Mouse (Mus musculus): ENCODE data around the gene Aldh1b1.

The Aldh1b1 gene

DNA sequence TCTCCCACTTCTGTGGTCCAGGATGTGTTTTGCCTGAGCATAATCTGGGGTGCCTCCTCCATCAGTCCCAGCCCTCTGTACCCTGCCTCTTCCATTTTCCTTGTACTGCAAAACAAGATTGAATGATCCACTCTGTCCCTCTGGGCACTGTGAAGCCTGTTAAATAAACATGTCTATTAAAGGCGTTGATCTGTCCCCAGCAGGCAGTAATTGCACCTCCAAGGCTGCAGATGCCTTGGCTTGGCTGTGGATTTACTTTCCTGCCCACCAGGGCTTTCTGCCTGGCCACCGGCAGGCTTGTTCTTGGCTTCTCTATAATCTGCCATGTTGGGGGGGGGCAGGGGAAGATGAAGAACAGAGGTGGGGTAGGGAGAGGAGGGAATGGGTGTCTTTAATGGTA is 12.9 kb upstream of the Aldh1b1 start:
- no peak for DNase-seq

DNA sequence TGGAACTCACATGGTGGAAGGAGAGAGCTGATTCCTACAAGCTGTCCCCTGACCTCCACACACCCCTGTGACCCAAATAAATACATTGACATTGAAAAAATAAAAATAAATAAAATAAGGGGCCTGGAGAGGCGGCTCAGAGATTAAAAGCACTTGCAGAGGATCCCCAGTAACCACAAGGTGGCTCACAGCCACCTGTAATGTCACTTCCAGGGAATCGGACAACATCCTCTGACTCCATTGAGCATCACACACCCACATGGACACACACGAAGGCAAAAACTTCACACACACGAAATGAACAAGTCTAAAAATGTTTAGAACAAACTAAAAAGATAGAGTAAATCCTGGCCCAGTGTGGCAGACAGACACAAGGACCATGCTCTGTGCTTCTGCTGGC is 12.1 kb upstream of the Aldh1b1 start:
- no peak for DNase-seq

DNA sequence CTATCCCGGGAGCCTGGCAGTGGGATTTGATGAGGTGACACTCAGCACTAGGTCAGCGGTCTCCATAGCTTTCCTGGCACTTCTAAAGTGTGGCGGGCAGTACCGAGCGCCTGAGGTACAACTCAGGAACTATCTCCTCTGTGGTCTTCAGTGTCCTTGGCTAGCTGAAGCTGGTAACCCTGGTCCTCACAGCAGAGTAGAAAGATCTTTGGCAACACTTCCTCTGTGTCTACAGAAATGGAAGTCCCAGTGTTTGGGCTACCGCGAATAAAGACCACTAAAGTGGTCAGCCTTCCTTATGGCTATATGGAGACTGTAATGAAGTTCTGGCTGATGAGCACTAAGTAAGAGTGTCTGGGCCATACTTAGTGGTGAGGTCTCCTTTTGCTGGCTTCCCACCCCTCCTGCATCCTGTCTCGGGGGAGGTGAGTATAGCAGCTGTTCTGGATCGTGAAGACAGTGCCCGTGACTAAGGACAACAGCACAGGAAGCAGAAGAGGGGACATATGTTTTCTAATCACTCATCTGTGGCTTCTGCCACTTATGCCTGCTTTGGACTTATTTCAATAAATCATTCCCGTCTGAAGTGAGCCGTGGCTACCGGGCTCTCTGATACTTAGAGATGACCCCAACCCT is 10.3 kb upstream of the Aldh1b1 start:
- no peak for DNase-seq

DNA sequence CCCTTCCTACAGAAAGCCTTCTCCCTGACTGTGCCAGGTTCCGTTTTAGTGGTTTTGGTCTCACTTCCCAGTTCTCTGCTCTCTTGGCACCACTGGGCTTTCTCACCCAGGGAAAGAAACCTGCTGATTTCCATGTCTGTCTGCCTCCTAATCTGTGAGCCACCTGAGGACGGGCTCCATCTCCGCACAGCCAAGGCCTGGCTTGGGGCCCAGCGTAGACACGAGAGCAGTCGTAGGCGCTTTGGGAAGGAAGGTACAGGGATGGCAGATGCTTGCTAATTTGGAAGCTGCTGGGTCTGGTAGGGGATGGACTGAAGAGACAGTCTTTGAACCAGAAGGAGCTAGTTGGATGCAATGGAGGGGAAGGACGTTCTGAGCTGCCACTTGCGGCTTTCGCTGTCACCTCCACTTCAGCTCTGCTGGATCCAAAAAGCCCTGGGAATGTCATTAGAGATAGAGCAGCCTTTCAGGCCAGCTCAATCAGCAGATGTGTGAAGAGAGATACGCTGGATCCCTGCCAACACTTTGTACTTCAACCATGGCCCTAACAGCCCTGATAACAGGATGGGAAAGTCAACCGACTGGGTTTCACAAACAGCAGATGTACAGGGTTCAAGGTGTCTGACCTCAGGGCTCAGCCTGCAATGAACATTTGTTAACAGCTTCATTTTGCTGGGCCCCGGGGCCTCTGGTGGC is 9.4 kb upstream of the Aldh1b1 start:
- DNase-seq = peak; percentile 92

DNA sequence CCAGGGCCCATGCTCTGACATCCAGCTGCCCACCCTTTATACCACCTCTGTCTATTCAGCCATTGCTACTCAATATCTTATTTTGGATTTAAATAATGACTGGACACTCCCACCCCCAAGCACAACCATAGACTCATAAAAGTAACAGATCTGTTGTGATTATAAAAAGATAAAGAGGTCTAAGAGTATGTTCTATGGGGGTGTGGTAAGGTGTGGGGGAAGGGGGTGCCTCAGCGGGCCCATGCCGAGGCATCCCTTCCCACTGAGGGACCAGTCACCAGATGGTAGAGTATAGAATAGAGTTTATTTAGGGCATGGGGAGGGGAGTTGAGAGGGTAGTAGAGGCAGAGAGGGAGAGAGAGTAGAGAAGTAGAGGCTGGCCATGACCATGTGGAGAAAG is 8.8 kb upstream of the Aldh1b1 start:
- no peak for DNase-seq

DNA sequence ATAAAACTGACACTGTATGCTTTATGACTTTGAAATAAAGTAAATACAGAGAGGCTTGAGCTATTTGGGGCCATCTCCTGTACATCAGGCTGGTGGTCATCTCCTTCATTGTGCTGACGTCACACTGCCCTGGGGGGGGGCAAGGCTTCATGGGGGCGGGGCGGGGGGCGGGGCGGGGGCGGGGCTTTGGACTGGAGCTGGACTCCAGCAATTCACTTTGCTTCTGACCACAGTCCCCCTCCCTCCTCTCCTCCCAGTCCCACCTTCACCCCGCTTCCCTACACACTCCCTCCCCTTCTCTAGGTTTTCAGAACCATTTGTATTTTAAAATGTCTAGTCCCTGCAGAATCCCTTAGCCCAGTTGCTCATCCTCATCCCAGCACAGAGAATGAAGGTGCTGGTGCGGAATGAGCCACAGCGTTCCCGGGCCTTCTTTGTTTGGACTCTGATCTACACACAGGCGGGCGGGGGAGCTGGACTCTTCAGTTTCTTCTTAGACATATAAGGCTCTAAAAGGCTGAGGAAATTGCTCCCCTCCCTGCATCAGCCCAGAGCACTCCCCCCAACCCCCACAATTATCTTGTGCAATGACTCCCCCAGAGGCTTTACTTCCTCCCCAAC is 3.5 kb upstream of the Aldh1b1 start:
- DNase-seq = no peak

DNA sequence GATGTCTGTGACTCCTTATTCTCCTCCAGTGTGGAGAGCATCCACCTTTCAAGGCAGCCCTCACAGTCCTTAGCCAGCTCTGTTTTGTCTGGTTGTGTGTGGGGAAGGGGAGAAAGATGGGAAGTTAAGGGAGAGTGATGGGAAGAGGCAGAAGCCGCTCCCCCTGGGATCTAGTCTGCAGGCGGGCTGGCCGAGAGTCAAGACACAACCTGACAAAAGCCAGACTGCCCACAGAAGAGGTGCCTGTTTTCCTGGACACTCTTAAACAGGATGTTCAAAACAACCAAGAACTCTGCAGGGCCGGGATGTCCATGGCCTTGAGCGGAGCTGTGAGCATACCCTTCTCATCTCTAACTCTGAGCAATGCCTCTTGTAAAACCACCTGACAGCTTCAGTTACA is 2.1 kb upstream of the Aldh1b1 start:
- no peak for DNase-seq

DNA sequence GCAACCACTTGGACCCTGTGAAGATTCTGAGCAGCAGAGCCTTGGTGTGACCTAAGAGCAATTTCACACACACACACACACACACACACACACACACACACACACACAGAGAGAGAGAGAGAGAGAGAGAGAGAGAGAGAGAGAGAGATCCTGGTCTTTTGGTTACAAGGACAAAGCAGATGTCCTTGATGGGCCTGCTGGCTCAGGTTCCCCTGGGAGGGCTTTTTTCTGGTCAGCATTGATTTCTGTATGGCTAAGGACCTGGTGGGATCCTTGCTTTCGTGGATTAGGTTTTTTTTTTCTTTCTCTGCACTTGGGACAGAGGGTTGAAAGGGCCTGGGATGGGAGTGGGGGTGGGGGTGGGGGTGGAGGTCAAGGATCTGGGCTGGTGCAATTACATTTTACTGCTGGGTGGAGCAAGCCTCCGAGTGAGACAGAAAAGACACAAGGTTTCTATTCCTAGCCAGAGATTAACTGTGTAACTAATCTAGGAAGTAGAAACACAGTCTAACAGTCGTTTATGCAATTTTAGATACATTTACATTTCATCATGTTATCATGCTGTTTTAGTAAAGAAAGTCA is 1.2 kb downstream of the Aldh1b1 start:
- no peak for DNase-seq

DNA sequence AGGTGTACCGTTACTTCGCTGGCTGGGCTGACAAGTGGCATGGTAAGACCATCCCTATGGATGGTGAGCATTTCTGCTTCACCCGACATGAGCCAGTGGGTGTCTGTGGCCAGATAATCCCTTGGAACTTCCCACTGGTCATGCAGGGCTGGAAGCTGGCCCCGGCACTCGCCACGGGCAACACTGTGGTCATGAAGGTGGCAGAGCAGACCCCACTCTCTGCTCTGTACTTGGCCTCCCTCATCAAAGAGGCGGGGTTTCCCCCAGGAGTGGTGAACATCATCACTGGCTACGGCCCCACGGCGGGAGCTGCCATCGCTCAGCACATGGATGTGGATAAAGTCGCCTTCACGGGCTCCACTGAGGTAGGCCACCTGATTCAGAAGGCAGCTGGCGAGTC is 4.1 kb downstream of the Aldh1b1 start:
- DNase-seq = peak; percentile 91

DNA sequence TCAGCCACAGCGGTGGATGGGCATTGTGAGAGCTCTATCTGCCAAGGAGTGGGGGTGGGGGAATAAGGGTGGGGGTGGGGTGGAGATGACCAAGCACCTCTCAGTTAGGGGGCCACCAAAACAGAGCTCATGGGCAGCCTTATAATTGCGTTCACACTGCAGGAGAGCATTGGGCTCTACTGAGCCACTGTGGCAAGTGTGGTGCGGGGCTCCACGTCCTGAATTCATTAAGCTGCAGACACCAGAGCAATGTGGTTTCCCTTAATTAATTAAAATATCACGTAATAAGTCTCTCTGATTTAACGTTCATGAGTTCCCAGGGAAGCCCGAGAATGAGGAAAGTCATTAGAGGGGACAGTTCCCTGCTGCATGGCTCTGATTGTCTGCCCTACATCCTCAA is 9.2 kb downstream of the Aldh1b1 start:
- DNase-seq = no peak

DNA sequence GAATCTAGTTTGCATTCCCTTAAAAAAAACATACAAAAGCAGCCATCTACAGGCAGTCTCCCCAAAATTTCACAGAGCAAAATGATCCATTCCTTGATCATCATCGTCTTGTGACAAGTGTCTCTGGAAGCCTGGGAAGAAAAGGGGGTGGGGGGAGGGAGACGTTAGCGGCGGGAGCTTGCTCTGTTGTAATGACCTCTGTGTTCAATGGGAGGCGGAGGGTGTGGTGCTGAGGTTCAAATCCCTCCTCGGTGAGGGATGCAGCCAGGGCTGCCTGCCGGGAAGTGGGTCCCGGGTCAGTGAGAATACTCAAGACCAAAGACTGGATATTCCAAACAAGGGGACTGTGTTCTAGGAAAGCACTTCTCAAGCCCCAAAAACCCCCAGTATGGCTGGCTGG is 12.4 kb downstream of the Aldh1b1 start:
- DNase-seq = no peak

DNA sequence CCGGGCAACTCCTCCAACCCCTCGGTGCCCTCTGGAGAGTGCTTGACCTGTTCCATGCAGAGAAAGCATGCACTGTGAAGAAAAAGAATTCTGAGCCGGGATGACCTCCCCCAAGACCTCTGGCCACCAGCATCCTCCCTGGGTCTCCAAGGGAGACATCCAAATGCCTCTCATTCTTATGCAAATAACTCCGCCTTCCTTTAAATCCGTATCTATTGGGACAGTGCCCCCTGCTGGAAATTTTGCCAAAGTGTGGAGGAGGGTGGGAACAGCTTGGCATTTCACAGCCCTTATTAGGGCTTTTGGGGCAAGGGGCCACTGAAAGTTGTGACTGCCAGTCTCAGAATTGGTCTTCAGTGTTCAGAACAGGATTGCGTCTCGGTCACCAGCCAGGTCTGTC is 16.7 kb downstream of the Aldh1b1 start:
- DNase-seq = no peak

DNA sequence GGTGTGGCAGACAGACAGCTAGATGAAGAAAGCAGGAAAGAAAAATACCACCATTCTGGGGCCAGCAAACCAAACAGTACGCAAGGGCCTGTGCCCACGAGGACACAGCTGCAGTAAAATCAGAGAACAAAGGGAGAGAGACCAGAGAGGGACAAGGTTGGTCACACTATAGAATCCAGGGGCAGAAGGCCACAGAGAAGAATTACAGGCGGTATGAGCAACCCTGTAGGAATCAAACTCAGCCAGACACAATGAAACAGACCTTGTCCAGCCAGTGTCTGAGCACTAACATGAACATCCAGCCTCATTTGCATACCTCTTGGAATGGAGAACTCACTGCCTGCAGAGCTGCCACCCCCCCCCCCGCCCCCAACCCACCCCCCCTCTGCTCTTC is 20.0 kb downstream of the Aldh1b1 start:
- no peak for DNase-seq

DNA sequence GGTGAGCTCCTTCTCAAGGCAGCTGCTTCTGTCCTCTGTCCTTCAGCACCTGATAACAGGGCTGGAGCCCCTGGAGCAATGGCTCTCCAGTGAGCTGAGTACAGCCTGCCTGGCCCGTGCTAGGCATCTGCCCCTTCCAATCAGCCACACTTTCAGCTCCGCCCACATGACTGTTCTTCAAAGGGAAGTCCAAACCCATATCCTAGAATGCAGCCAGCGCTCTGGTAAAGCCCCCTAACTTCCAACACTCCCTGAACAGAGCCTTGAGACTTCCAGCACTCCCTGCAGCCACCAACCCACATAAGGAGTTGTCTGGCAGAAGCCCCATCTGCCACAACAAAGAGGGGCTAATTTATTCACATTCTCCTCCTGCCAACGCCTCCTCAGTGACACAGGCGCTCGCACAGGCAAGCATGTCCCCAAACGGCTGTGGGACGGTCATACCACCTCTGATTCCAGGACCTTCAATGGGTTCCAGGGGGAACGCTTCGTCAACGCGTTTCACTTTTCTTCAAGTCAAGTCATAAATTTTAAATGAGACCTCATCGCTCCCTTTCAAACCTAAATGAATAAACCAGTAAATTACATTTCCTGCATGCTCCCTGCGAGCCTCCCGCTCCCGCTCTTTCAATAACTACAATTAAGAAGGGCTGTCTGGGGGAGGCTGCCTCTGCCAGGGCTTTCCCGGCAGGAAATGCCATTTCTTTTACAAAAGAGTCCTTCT is 20.5 kb downstream of the Aldh1b1 start:
- DNase-seq = peak; percentile 92

DNA sequence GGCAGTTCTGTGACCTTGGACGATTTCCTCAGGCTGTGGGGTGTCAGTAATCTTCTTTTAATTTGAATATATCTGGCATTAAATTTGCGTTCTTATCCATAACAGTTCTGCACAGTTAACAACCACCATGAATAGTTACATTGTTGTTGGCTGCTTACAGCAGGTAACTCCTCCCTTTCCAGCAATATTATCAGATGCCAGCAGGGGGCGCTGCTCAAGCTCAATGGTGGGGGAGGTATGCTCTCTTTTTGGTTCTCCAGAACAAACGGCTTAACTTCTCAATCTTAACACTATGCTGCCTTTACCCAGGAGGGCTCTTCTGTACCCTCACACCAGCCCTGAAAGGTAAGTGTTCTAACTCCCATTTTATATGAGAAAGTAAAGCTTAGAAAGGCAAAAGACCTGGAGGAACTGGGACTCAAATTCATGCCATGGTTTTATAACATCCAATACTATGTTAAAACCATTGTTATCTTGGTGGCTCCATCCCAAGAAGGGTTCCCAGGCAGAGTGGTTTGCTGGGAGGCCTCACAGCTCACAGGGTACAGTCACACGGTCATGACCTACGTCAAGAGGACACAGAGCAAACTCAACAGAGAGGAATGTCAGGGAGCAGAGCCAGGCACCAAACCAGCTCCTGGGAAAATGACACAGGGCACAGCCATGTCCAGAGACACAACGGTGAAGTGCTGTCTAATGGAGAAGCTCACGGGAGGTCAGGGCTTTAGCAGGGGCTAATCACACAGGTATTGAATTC is 21.4 kb downstream of the Aldh1b1 start:
- peak; percentile 93 for DNase-seq

DNA sequence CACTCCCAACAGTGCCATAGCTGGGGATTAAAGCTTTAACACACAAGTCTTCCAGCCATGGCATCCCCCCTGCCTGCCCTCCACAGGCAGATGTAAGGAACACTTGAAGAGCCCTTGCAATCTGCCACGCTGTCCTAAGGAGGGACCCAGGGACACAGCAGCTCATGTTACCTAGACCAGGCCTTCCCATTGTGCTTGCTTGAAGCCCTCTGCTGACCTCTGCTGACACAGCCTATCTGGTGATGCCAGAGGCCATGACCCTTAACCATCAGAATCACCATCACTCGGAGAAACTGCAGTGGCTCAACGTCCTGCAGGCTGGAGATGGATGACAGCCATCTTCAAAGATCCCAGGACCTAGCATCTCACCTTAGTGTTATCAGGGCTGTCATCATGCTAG is 23.2 kb downstream of the Aldh1b1 start:
- DNase-seq = no peak

DNA sequence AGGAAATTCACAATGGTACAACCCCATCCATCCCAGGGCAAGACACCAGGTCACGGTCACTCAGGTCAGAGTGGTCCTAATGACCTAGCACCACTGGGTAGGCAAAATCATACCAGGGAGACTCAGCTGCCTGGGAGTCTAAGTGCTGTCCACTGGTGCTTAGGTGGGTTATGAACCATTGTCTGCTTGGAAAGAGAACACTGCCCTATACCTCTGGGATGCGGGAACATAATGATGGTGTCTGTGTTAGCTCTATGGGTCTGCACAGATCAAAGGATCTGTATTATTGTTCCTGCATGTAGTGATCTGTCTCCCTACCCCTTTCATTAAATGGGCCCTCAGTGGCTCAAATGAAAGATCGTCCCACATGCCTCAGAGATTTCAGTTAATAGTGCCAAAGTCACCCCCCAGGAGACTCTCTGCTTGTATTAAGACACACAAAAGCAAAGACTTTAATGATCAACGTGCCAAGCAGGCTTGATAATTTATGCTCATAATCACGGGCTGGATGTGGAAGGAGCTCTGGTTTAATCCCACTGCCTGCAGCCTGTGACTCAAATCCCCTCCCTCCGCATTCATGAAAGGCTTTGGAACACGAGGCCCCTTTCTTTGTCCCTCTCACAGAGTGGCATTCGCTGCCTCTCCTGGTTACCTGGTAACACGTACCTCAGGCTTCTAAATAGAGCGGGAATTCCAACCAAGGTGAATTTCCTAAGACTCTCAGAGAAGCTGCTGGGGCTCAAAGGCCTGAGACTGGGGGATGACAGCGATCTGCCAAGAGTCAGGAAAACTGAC is 24.2 kb downstream of the Aldh1b1 start:
- no peak for DNase-seq

DNA sequence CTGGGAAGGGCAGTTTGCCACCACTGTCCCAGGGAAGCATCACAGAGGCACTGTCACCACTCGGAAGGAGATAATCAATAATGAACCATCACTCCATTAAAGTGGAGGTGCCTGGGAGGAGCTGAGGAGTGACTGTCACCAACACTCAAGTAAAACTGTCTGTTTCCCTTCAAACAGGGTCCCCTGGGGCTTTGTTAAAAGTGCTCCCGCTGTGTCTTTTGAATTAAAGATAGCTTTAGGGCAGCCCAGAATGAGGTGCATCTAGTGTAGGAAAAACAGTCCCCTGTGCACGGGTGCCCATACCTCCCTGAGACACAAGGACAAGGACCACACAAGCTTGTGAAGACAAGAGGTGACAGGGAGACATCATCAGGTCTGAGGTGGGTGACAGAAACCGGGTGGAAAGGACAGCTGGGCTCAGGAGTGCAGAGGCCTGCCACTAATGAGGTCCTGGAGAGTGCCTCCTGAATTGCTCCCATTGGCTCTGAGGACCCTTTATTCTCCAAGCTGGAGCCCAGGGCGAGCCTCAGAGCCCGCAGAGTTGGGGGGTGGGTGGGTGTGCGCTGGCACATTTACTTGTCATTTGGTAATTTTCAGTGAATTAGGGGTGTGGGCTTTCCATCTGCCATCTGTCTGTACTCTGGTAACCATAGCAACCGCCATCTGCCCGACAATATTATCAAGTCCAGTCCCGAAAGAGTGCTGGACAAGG is 25.4 kb downstream of the Aldh1b1 start:
- DNase-seq = no peak

DNA sequence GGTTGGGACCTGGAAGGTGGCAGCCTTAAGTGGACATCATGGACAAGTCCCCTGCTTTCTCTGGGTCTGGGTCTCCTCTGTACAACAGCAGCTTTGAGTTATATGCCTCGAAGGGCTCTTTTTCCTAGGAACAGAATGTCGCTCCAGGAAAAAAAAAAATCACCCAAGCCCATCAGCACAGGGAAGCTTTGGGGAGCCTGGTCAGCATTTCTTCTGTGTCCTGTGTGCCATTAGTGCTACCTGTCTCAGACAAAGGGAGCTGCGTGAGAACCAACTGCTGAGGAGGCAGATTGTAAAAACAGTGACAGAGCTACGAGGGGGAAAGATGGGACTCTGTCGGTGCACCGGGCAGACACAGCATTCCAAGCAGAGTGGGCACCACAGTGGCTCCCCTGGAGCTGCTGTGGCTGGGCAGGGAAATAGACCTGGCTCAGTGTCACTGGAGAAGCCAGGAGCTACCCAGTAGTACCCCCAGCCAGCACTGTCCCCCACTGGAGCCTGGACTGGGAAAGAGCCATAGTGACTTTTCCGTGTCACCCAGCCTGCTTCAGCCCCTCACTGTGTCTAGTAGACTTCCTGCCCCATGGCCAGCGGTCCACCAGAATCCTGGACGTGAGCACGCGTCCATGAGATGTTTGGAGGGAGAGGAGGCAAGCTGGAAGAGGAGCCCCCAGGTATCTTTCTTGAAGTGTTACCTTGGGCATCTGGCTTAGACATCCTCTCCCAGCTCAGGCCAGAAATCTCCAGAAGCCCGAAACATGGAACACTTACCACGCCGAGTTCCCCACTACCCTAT is 26.1 kb downstream of the Aldh1b1 start:
- no peak for DNase-seq
